Mouse (Mus musculus): ENCODE measurements around the gene AI413582. TPM values are rescaled to one million over a fixed set of nuclear protein-coding genes. Genes with fewer than 3 reads are reported as not detected.

Gene AI413582
- total and polyA plus RNA-seq, 2 experiments from 2014 or later, result 35.0 to 85.2 TPM

DNA sequence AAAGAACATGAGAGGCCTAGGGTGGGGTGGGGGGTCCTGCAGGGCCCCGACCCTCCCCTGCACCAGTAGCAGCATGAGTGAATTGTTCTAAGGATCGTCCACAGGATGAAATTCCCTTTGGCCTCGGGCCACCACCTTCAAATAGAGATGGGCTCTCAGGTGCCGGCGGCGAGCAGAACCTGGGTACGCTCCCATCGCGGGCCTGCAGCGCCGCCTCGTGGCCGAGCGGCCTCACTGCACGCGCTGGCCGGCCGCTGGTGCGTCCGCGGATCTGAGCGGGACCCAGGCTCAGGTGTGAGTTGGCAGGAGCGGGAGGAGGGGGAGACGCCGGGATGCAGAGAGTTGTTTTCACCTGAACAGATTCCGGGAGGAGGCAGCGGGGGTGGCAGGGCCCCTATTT, 45.0 kb downstream of the AI413582 start:
- ATAC-seq (peak; percentile 56), DNase-seq (peak; percentile 82)
- Histone ChIP-seq H3K27me3 (ENCODE audit: insufficient read depth, low read length) (peaks cover 17% of the 10 kb centered on the region; the same call in 1 of the 2 replicates), H3K4me1 (ENCODE audit: insufficient read depth) (no peaks in the 10 kb centered on the region), H3K27ac (ENCODE audit: low read depth, low read length) (no peak overlapping the region), H3K4me3 (ENCODE audit: low read depth, low read length) (no peak overlapping the region), H3K9ac (no peak overlapping the region), H3K9me3 (ENCODE audit: low read length) (no peaks in the 10 kb centered on the region), H3K4me2 (ENCODE audit: low read depth) (peak overlapping the region; percentile 43), H3K36me3 (ENCODE audit: insufficient read depth) (no peaks in the 10 kb centered on the region)
- WGBS, result 2% methylated on average over 24 of the region's 27 CpGs
- peak; percentile 99 for TF ChIP-seq CTCF (IDR thresholded peaks at IDR 0.05; ENCODE audit: low read depth)

DNA sequence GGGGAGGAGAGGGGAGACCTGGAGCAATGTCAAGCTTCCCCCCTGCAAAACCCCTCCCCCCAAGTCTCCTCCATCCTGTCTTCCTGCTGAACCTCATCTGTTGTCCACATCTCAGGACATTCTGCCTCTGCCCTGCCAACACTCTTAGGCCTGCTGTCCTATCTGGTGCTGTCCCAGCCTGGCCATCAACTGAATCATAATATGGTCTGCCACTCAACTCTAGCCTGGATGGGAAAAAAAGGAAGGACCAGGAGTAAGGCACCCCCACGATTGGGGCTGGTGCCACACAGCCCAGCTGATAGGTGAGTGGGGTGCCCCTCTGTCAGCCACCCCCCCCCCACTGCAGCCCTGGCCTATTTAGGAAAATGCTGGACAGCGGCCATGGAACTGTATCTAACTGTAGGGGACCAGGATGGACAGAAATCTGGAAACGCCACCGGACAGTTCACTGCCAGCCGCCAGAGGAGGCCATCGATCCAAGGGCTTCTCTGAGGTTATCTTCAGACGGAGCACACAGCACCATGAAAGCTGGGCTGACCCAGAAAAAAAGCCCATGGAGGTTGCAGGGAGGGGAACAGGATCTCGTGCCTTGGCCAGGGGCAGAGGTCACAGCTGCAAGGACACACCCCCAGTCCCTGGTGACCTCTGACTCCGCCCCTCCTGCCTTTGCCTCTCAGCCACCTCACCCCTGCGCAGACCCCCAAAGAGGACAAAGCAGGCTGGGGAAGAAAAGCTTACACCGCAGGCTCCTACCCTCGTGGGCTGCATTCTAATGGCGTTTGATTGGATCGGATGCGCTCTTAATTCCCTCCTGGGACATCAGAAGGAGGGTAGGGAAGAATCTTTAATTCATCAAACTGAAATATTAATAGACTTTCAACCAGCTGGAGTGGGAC, 46.6 kb downstream of the AI413582 start:
- H3K9ac ChIP-seq, result peak overlapping the region; percentile 35; the same call in 1 of the 2 replicates
- TF ChIP-seq CTCF (IDR thresholded peaks at IDR 0.05; ENCODE audit: low read depth), result no peak
- no peaks in the 10 kb centered on the region for H3K4me1 ChIP-seq (ENCODE audit: insufficient read depth)
- no peak overlapping the region for H3K4me2 ChIP-seq (ENCODE audit: low read depth)
- H3K27ac ChIP-seq (ENCODE audit: low read depth, low read length), result no peak overlapping the region
- no peak for ATAC-seq
- peaks cover 26% of the 10 kb centered on the region; the same call in 1 of the 2 replicates for H3K27me3 ChIP-seq (ENCODE audit: insufficient read depth, low read length)
- H3K9me3 ChIP-seq (ENCODE audit: low read length), result no peaks in the 10 kb centered on the region
- no peaks in the 10 kb centered on the region for H3K36me3 ChIP-seq (ENCODE audit: insufficient read depth)
- DNase-seq, result no peak
- 32% methylated on average over 15 of the region's 15 CpGs for WGBS
- no peak overlapping the region for H3K4me3 ChIP-seq (ENCODE audit: low read depth, low read length)

DNA sequence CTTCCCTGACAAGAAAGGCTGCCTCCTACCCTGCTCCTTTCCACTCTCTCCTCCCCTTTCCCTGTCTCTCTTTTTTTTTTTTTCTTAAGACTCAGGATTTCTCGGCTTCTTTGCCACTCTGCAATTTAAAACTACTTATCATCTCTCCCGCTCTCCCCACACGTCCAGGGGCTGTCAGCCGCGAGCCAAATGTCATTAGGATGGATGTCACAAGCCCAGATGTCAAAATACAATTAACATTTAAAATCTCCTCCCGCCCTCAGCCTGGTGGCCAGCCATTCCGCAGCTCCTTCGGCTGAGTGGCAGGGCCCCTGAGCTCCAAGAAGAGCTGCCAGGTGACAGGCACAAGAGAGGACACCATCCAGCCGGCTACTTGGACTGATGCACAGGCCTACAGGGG, 47.3 kb downstream of the AI413582 start:
- Histone ChIP-seq H3K9ac (peak overlapping the region; percentile 35; the same call in 1 of the 2 replicates), H3K4me1 (ENCODE audit: insufficient read depth) (no peaks in the 10 kb centered on the region), H3K4me2 (ENCODE audit: low read depth) (no peak overlapping the region), H3K9me3 (ENCODE audit: low read length) (no peaks in the 10 kb centered on the region), H3K36me3 (ENCODE audit: insufficient read depth) (no peaks in the 10 kb centered on the region), H3K4me3 (ENCODE audit: low read depth, low read length) (no peak overlapping the region), H3K27ac (ENCODE audit: low read depth, low read length) (no peak overlapping the region), H3K27me3 (ENCODE audit: insufficient read depth, low read length) (peaks cover 32% of the 10 kb centered on the region)
- DNase-seq, result no peak
- WGBS, result 8% methylated on average over 9 of the region's 9 CpGs
- no peak for TF ChIP-seq CTCF (IDR thresholded peaks at IDR 0.05; ENCODE audit: low read depth)
- no peak; the same call in 1 of the 2 replicates for ATAC-seq

DNA sequence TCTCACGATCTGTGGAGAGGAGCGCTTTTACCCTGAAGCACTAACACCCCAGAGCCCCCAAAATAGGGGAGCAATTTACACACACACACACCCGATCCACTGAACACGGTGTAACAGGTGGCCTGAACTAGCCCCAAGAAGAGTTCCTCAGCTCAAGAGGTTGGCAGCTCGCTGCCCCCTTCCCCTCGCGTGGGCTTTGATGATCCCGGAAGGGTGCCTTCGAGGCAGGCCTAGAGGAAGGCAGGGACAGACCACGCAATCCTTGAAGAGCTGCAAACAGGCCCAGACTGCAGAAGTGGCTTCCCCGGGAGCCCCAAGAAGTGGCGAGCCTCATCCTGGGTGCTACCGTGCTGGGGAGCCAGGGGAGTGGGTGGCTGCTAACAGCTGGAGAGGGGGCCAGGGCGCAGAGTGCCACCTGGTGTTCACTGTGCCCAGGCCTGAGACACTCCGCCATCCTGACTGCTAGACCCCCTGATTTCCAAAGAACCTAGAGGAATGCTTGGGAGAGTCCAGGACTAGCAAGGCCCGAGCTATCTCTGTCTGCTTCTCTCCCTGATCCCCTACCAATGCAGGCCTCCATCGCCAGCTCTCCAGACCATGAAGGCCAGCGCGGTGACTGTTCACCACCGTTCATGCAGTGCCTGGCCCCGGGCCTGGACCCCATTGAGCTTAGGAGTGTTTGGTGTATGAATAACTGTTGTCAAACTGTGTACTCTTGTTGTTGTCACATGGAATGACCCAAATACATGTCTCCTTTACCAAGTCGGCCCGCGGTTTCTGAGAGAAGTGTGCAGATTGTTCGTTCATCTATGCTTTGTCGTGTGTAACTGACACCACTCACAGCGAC, 51.4 kb downstream of the AI413582 start:
- peak; percentile 48 for ATAC-seq
- H3K27me3 ChIP-seq (ENCODE audit: insufficient read depth, low read length), result peaks cover 24% of the 10 kb centered on the region
- H3K4me3 ChIP-seq (ENCODE audit: low read depth, low read length), result peak overlapping the region; percentile 62
- H3K4me2 ChIP-seq (ENCODE audit: low read depth), result peak overlapping the region; percentile 98
- 32% methylated on average over 27 of the region's 27 CpGs for WGBS
- no peaks in the 10 kb centered on the region for H3K4me1 ChIP-seq (ENCODE audit: insufficient read depth)
- no peaks in the 10 kb centered on the region for H3K9me3 ChIP-seq (ENCODE audit: low read length)
- H3K9ac ChIP-seq, result no peak overlapping the region
- H3K27ac ChIP-seq (ENCODE audit: low read depth, low read length), result no peak overlapping the region
- peak; percentile 48 for DNase-seq
- TF ChIP-seq CTCF (IDR thresholded peaks at IDR 0.05; ENCODE audit: low read depth), result peak; percentile 73
- no peaks in the 10 kb centered on the region for H3K36me3 ChIP-seq (ENCODE audit: insufficient read depth)

Other genes with a start within 250 kb of the AI413582 start
- 13.1 and 14.5 TPM in 2 replicates for gene Grm4, start 44.4 kb downstream of the AI413582 start, total RNA-seq (2014; rRNA removed)
- 3.2 and 5.5 TPM in 2 replicates for gene Grm4, start 44.4 kb downstream of the AI413582 start, polyA plus RNA-seq (2015; fragmentation: Nextera tagmentation; extraction: Ambion mirVana)
- 84.7 and 99.1 TPM in 2 replicates for gene Hmga1, start 9.3 kb downstream of the AI413582 start, total RNA-seq (2014; rRNA removed)
- 122 and 123 TPM in 2 replicates for gene Hmga1, start 9.3 kb downstream of the AI413582 start, polyA plus RNA-seq (2015; fragmentation: Nextera tagmentation; extraction: Ambion mirVana)
- 324 and 329 TPM in 2 replicates for gene Nudt3, start 57.7 kb upstream of the AI413582 start, total RNA-seq (2014; rRNA removed)
- 249 TPM in 2 replicates for gene Nudt3, start 57.7 kb upstream of the AI413582 start, polyA plus RNA-seq (2015; fragmentation: Nextera tagmentation; extraction: Ambion mirVana)
- gene RPS10-NUDT3, start 69.5 kb upstream of the AI413582 start, total RNA-seq (2014; rRNA removed), result not detected in 2 replicates
- gene RPS10-NUDT3, start 69.5 kb upstream of the AI413582 start, polyA plus RNA-seq (2015; fragmentation: Nextera tagmentation; extraction: Ambion mirVana), result not detected in 2 replicates
- 1,348 and 1,517 TPM in 2 replicates for gene Rps10, start 70.9 kb upstream of the AI413582 start, total RNA-seq (2014; rRNA removed)
- 502 and 620 TPM in 2 replicates for gene Rps10, start 70.9 kb upstream of the AI413582 start, polyA plus RNA-seq (2015; fragmentation: Nextera tagmentation; extraction: Ambion mirVana)
- 29.3 and 38.7 TPM in 2 replicates for gene Pacsin1, start 89.8 kb upstream of the AI413582 start, total RNA-seq (2014; rRNA removed)
- 42.5 and 62.5 TPM in 2 replicates for gene Pacsin1, start 89.8 kb upstream of the AI413582 start, polyA plus RNA-seq (2015; fragmentation: Nextera tagmentation; extraction: Ambion mirVana)
- gene Spdef, start 163.2 kb upstream of the AI413582 start, total RNA-seq (2014; rRNA removed), result 2.3 and 3.5 TPM in 2 replicates
- gene Spdef, start 163.2 kb upstream of the AI413582 start, polyA plus RNA-seq (2015; fragmentation: Nextera tagmentation; extraction: Ambion mirVana), result 1.5 and 2.3 TPM in 2 replicates